Mouse (Mus musculus) common myeloid progenitor, adult 5-6 weeks (primary cell): ENCODE measurements at regions not wholly inside any gene's neighbourhood (a gene's known extent, or its start where the extent isn't known, plus 50 kb on each side); places are given as distances from the start of the nearest gene placed in this dataset.

Experiments
- ATAC-seq: replicated peaks from 2 replicates; pipeline ENCODE4 v1.8.0; 2016; ENCODE audit warnings: low read depth, mild to moderate bottlenecking, moderate TSS enrichment, inconsistent platforms; ENCODE audit not compliant: poor library complexity, severe bottlenecking

- ATAC-seq: no peak
Observed at GRCm38 (mm10) chr5:84934369-84934768, 517.2 kb upstream of the Epha5 start.

- no peak for ATAC-seq
Observed at GRCm38 (mm10) chr5:84917631-84918292, 500.6 kb upstream of the Epha5 start.

- ATAC-seq: no peak
Observed at GRCm38 (mm10) chr5:84901669-84902068, 484.5 kb upstream of the Epha5 start.

- no peak for ATAC-seq
Observed at GRCm38 (mm10) chr5:84897535-84897934, 480.4 kb upstream of the Epha5 start.

- ATAC-seq: no peak
Observed at GRCm38 (mm10) chr5:84853622-84854021, 436.4 kb upstream of the Epha5 start.

GRCm38 (mm10) chr5:84849175-84849574 lies 432.0 kb upstream of the Epha5 start:
- no peak for ATAC-seq

GRCm38 (mm10) chr5:84848765-84849164 lies 431.6 kb upstream of the Epha5 start:
- no peak for ATAC-seq

GRCm38 (mm10) chr5:84811460-84811859 lies 394.3 kb upstream of the Epha5 start:
- ATAC-seq: no peak

GRCm38 (mm10) chr5:84810844-84811243 lies 393.7 kb upstream of the Epha5 start:
- no peak for ATAC-seq

GRCm38 (mm10) chr5:84762618-84763017 lies 345.4 kb upstream of the Epha5 start:
- ATAC-seq: no peak

- no peak for ATAC-seq
Observed at GRCm38 (mm10) chr5:84752053-84752452, 334.9 kb upstream of the Epha5 start.

GRCm38 (mm10) chr5:84705436-84705835 lies 288.3 kb upstream of the Epha5 start:
- ATAC-seq: no peak

GRCm38 (mm10) chr5:84690334-84691258 lies 273.4 kb upstream of the Epha5 start:
- ATAC-seq: no peak

GRCm38 (mm10) chr5:84687534-84687933 lies 270.4 kb upstream of the Epha5 start:
- no peak for ATAC-seq

GRCm38 (mm10) chr5:84655171-84655570 lies 238.0 kb upstream of the Epha5 start:
- no peak for ATAC-seq

GRCm38 (mm10) chr5:84635502-84635901 lies 218.3 kb upstream of the Epha5 start:
- no peak for ATAC-seq

- no peak for ATAC-seq
Observed at GRCm38 (mm10) chr5:84632851-84633250, 215.7 kb upstream of the Epha5 start.

GRCm38 (mm10) chr5:84618194-84618593 lies 201.0 kb upstream of the Epha5 start:
- 0 out of 2 replicates have a peak, but pooled peaks have one; percentile 60 for ATAC-seq

GRCm38 (mm10) chr5:84608683-84609082 lies 191.5 kb upstream of the Epha5 start:
- peak; percentile 62 for ATAC-seq

- ATAC-seq: no peak
Observed at GRCm38 (mm10) chr5:84565311-84565946, 148.2 kb upstream of the Epha5 start.

- no peak for ATAC-seq
Observed at GRCm38 (mm10) chr5:84519836-84520235, 102.7 kb upstream of the Epha5 start.
